ENCODE assay signal across 9 mouse cellular contexts in genomic region chr3:58159384-58159783, GRCm38 (mm10).
DNase-seq lines count a peak whose midpoint lies in the region; ATAC-seq and TF ChIP-seq lines count a peak whose summit lies in the region.
"Had no signal": no experiment of that assay in that cellular context is flagged by ENCODE, and none has a peak within 500 bp of the region (broad histone marks: within the 10 kb centered on the region; RNA-seq: fewer than 3 reads in every experiment).

No protein-coding gene starts in this region.

- H3K9me3 ChIP-seq in intestine, embryonic 14.5 days (ENCODE audit: control insufficient read depth, low read length): no peaks in the 10 kb centered on the region; the same call in 1 of the 2 replicates
- 0 out of 2 replicates have a peak, but pooled peaks cover 3% of the 10 kb centered on the region for H3K9me3 ChIP-seq in intestine, embryonic 16.5 days (ENCODE audit: control insufficient read depth, low read length)
- H3K9me3 ChIP-seq in hindbrain, embryonic 13.5 days: 0 out of 2 replicates have a peak, but pooled peaks cover 4% of the 10 kb centered on the region
- H3K9me3 ChIP-seq: embryonic facial prominence, embryonic 12.5 days had no signal

- no peak overlapping the region for H3K4me2 ChIP-seq in intestine, embryonic 14.5 days (ENCODE audit: low read length)
- H3K4me2 ChIP-seq in intestine, embryonic 16.5 days (ENCODE audit: low read depth, low read length): no peak overlapping the region
- H3K4me2 ChIP-seq in hindbrain, embryonic 13.5 days: no peak overlapping the region
- H3K4me2 ChIP-seq: embryonic facial prominence, embryonic 12.5 days had no signal

- no peaks in the 10 kb centered on the region for H3K27me3 ChIP-seq in intestine, embryonic 14.5 days (replicated peaks; ENCODE audit: control insufficient read depth, insufficient read depth, low read length)
- H3K27me3 ChIP-seq in intestine, embryonic 16.5 days (replicated peaks; ENCODE audit: control insufficient read depth, insufficient read depth, low read length): no peaks in the 10 kb centered on the region
- no peaks in the 10 kb centered on the region for H3K27me3 ChIP-seq in hindbrain, embryonic 13.5 days
- H3K27me3 ChIP-seq: embryonic facial prominence, embryonic 12.5 days had no signal

- H3K36me3 ChIP-seq in intestine, embryonic 14.5 days (ENCODE audit: control insufficient read depth, insufficient read depth, low read length): no peaks in the 10 kb centered on the region
- H3K36me3 ChIP-seq in intestine, embryonic 16.5 days (ENCODE audit: control insufficient read depth, insufficient read depth, low read length): no peaks in the 10 kb centered on the region
- no peaks in the 10 kb centered on the region for H3K36me3 ChIP-seq in hindbrain, embryonic 13.5 days
- H3K36me3 ChIP-seq: embryonic facial prominence, embryonic 12.5 days had no signal

- peak; percentile 62 for DNase-seq in intestine, embryonic 14.5 days (ENCODE audit: low spot score)
- DNase-seq in CD4-positive helper T cell, adult 2 months (ENCODE audit: low read depth, low spot score): peak; percentile 10
- peak; percentile 79 for DNase-seq in brain, embryonic 14.5 days (ENCODE audit: low read depth)
- no peak for DNase-seq in ovary, postnatal 36 days (ENCODE audit: low spot score)
- DNase-seq in urinary bladder, postnatal 4 days (ENCODE audit: low spot score in 2 of 2): no peak

- H3K4me3 ChIP-seq in intestine, embryonic 14.5 days (ENCODE audit: low read depth, low read length): no peak overlapping the region
- no peak overlapping the region for H3K4me3 ChIP-seq in intestine, embryonic 16.5 days (ENCODE audit: low read length)
- H3K4me3 ChIP-seq in hindbrain, embryonic 13.5 days: no peak overlapping the region
- H3K4me3 ChIP-seq: embryonic facial prominence, embryonic 12.5 days had no signal

- WGBS in intestine, embryonic 14.5 days: 62% methylated on average over 3 of the region's 3 CpGs
- 53% methylated on average over 3 of the region's 3 CpGs for WGBS in intestine, embryonic 16.5 days
- 61% methylated on average over 3 of the region's 3 CpGs for WGBS in hindbrain, embryonic 13.5 days

- 0 out of 2 replicates have a peak, but pooled peaks cover 2% of the 10 kb centered on the region for H3K4me1 ChIP-seq in intestine, embryonic 14.5 days (replicated peaks; ENCODE audit: control insufficient read depth, insufficient read depth, low read length)
- peaks cover 8% of the 10 kb centered on the region; the same call in 1 of the 2 replicates for H3K4me1 ChIP-seq in intestine, embryonic 16.5 days (ENCODE audit: control insufficient read depth, insufficient read depth, low read length)
- H3K4me1 ChIP-seq in hindbrain, embryonic 13.5 days (replicated peaks): no peaks in the 10 kb centered on the region

- TF ChIP-seq CTCF in brain, embryonic 14.5 days (IDR thresholded peaks at IDR 0.05; ENCODE audit: borderline replicate concordance, extremely low read depth, insufficient read depth, insufficient read length): peak; percentile 69; the same call in 1 of the 2 replicates

- no peak for TF ChIP-seq POLR2A in brain, embryonic 14.5 days (IDR thresholded peaks at IDR 0.05; ENCODE audit: borderline replicate concordance, extremely low read depth, insufficient read depth, insufficient read length, poor library complexity, severe bottlenecking)

- no peak overlapping the region for H3K27ac ChIP-seq in intestine, embryonic 14.5 days (ENCODE audit: low read depth)
- no peak overlapping the region for H3K27ac ChIP-seq in intestine, embryonic 16.5 days (ENCODE audit: low read length)
- H3K27ac ChIP-seq in hindbrain, embryonic 13.5 days: no peak overlapping the region
- H3K27ac ChIP-seq: embryonic facial prominence, embryonic 12.5 days had no signal

- ATAC-seq in intestine, embryonic 14.5 days (replicated peaks; ENCODE audit: low FRiP score, low TSS enrichment, low read depth): no peak
- no peak for ATAC-seq in intestine, embryonic 16.5 days
- ATAC-seq in hindbrain, embryonic 13.5 days (ENCODE audit: low FRiP score): peak; percentile 36; the same call in 1 of the 2 replicates
- ATAC-seq in megakaryocyte progenitor cell, adult 5-6 weeks (replicated peaks; ENCODE audit: poor library complexity): peak; percentile 65

- H3K9ac ChIP-seq in intestine, embryonic 14.5 days (ENCODE audit: low read length): no peak overlapping the region
- no peak overlapping the region for H3K9ac ChIP-seq in intestine, embryonic 16.5 days (ENCODE audit: low read depth, low read length)
- no peak overlapping the region for H3K9ac ChIP-seq in hindbrain, embryonic 13.5 days
- H3K9ac ChIP-seq: embryonic facial prominence, embryonic 12.5 days had no signal

Comparison
In these comparisons a context has a peak if more than half of its experiments do, and no peak if none do; other contexts are left out.
1. ATAC-seq: peak in hindbrain, embryonic 13.5 days (single experiment) and megakaryocyte progenitor cell, adult 5-6 weeks (single experiment); none in intestine, embryonic 14.5 days (single experiment) and intestine, embryonic 16.5 days (single experiment).
2. DNase-seq: peak in intestine, embryonic 14.5 days (single experiment), CD4-positive helper T cell, adult 2 months (single experiment) and brain, embryonic 14.5 days (single experiment); none in ovary, postnatal 36 days (single experiment) and urinary bladder, postnatal 4 days (0 of 2).